Mouse (Mus musculus) embryonic facial prominence, embryonic 11.5 days (tissue): ENCODE measurements at regions not wholly inside any gene's neighbourhood (a gene's known extent, or its start where the extent isn't known, plus 50 kb on each side); places are given as distances from the start of the nearest gene placed in this dataset.

Experiments used
- ATAC-seq: fragments of 200-750 bp; cut with Nextera tagmentation; replicated peaks from 2 replicates; pipeline ENCODE4 v1.8.0; 2017; ENCODE audit warnings: low read depth; ENCODE audit not compliant: insufficient number of reproducible peaks, low FRiP score, low TSS enrichment
- DNase-seq: peaks from one replicate; pipeline ENCODE4 v3.0.0-alpha.2; 2015; ENCODE audit warnings: low spot score
- H3K27ac ChIP-seq: fragments of 300-500 bp; sonication (generic); replicated peaks from 2 replicates; pipeline ENCODE4 v1.5.1; 2014; ENCODE audit warnings: mild to moderate bottlenecking, low read depth, low read length, control low read depth
- H3K27me3 ChIP-seq: fragments of 300-500 bp; sonication (generic); 2 replicates; pipeline ENCODE4 v1.6.1; 2014; ENCODE audit warnings: mild to moderate bottlenecking, low read length, moderate library complexity, mixed read lengths; ENCODE audit not compliant: control insufficient read depth, insufficient read depth
- H3K36me3 ChIP-seq: fragments of 300-500 bp; sonication (generic); replicated peaks from 2 replicates; pipeline ENCODE4 v1.6.1; 2014; ENCODE audit warnings: low read depth, mild to moderate bottlenecking, low read length, moderate library complexity, mixed read lengths; ENCODE audit not compliant: control insufficient read depth, insufficient read depth
- H3K4me1 ChIP-seq: fragments of 300-500 bp; sonication (generic); 2 replicates; pipeline ENCODE4 v1.6.1; 2014; ENCODE audit warnings: low read length, mixed read lengths; ENCODE audit not compliant: control insufficient read depth, insufficient read depth
- H3K4me2 ChIP-seq: fragments of 300-500 bp; sonication (generic); 2 replicates; pipeline ENCODE4 v1.6.1; 2014; ENCODE audit warnings: low read depth, mild to moderate bottlenecking, control low read depth, low read length, moderate library complexity
- H3K4me3 ChIP-seq: fragments of 300-500 bp; sonication (generic); 2 replicates; pipeline ENCODE4 v1.5.1; 2014; ENCODE audit warnings: low read depth, low read length, control low read depth
- H3K9ac ChIP-seq: fragments of 300-500 bp; sonication (generic); replicated peaks from 2 replicates; pipeline ENCODE4 v1.6.1; 2014; ENCODE audit warnings: mild to moderate bottlenecking, control low read depth, low read length
- H3K9me3 ChIP-seq: fragments of 300-500 bp; sonication (generic); replicated peaks from 2 replicates; pipeline ENCODE4 v1.6.1; 2016; ENCODE audit warnings: mild to moderate bottlenecking, low read length, inconsistent platforms, mixed read lengths; ENCODE audit not compliant: control insufficient read depth
- WGBS: fragments of 180-500 bp; shearing (Covaris S2); extraction: QIAGEN DNeasy Blood & Tissue Kit; methylation state at CpG from one replicate; pipeline ENCODE4 v1.1.7; 2014; 5-methylcytosine and 5-hydroxymethylcytosine counted together

DNA sequence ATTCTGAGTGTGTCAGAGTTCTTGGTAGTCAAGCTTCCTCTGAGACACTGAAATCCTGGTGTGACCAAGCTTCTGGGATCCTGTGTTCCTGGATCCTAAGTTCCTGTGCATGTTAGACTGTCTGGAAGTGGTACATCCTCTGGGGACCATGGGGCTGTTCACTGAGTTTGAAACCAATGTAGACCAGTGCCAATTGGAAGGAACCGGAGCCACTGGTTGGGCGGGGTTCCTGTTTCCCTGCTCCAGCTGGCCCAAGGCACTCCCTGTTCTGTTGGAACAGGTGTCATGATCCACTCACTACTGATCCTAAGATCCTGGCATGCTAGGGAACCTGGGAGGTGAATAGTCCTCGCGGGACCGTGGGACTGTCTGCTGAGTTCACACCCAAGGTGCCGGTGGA is 124.3 kb upstream of the Ccdc85a start:
- Histone ChIP-seq H3K36me3 (no peaks in the 10 kb centered on the region), H3K9me3 (no peaks in the 10 kb centered on the region), H3K4me3 (no peak overlapping the region), H3K4me1 (no peaks in the 10 kb centered on the region), H3K27me3 (no peaks in the 10 kb centered on the region), H3K9ac (no peak overlapping the region), H3K27ac (no peak overlapping the region), H3K4me2 (no peak overlapping the region)
- 93% methylated on average over 6 of the region's 6 CpGs for WGBS
- no peak for ATAC-seq
- DNase-seq, result no peak

- Histone ChIP-seq H3K4me1 (no peaks in the 10 kb centered on the region), H3K9ac (no peak overlapping the region), H3K36me3 (no peaks in the 10 kb centered on the region), H3K4me3 (no peak overlapping the region), H3K27ac (no peak overlapping the region), H3K27me3 (no peaks in the 10 kb centered on the region), H3K9me3 (no peaks in the 10 kb centered on the region), H3K4me2 (no peak overlapping the region)
- ATAC-seq, result no peak
- 86% methylated on average over 1 of the region's 1 CpGs for whole genome bisulfite sequencing
- no peak for DNase-seq
Measured at GRCm38 (mm10) chr11:28702384-28702783, 118.3 kb upstream of the Ccdc85a start.

DNA sequence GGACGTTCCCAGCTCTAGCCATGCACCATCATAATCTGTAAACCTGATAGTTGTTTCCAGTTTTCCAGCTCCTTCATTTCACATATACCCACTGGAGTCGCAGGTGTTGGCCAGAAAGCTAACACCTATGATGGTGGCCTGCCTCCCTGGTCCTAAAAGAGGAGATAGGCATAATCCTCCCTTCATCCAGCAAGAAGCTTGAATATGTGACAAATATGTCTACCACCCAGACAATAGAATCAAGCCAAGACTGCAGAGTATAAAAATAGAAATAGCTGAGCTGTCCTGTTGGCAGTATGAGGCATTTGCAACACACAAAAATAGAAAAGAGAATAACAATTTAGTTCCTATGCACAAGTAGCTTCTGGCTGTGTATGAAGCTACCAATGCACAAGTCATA is 117.3 kb upstream of the Ccdc85a start:
- no peak overlapping the region for H3K4me3 ChIP-seq
- H3K27me3 ChIP-seq, result no peaks in the 10 kb centered on the region
- no peak overlapping the region for H3K27ac ChIP-seq
- WGBS, result 86% methylated on average over 2 of the region's 2 CpGs
- DNase-seq (no peak), ATAC-seq (no peak)
- H3K9ac ChIP-seq, result no peak overlapping the region
- H3K4me1 ChIP-seq, result no peaks in the 10 kb centered on the region
- no peaks in the 10 kb centered on the region for H3K9me3 ChIP-seq
- H3K36me3 ChIP-seq, result no peaks in the 10 kb centered on the region
- H3K4me2 ChIP-seq, result no peak overlapping the region

GRCm38 (mm10) chr11:28699766-28700165 is 115.6 kb upstream of the Ccdc85a start:
- Histone ChIP-seq H3K9ac (no peak overlapping the region), H3K4me3 (no peak overlapping the region), H3K27me3 (no peaks in the 10 kb centered on the region), H3K9me3 (no peaks in the 10 kb centered on the region), H3K36me3 (no peaks in the 10 kb centered on the region), H3K4me1 (no peaks in the 10 kb centered on the region), H3K27ac (no peak overlapping the region), H3K4me2 (no peak overlapping the region)
- DNase-seq (no peak), ATAC-seq (no peak; the same call in 1 of the 2 replicates)

- no peaks in the 10 kb centered on the region for H3K9me3 ChIP-seq
- no peak for DNase-seq
- no peaks in the 10 kb centered on the region for H3K4me1 ChIP-seq
- ATAC-seq, result no peak
- no peaks in the 10 kb centered on the region for H3K36me3 ChIP-seq
- H3K4me3 ChIP-seq, result no peak overlapping the region
- no peaks in the 10 kb centered on the region for H3K27me3 ChIP-seq
- no peak overlapping the region for H3K27ac ChIP-seq
- 39% methylated on average over 8 of the region's 8 CpGs for WGBS
- no peak overlapping the region for H3K9ac ChIP-seq
- H3K4me2 ChIP-seq, result no peak overlapping the region
Measured at GRCm38 (mm10) chr11:28697644-28698480, 113.7 kb upstream of the Ccdc85a start.

- no peaks in the 10 kb centered on the region for H3K27me3 ChIP-seq
- no peak for ATAC-seq
- H3K4me2 ChIP-seq, result no peak overlapping the region
- H3K36me3 ChIP-seq, result no peaks in the 10 kb centered on the region
- WGBS, result 87% methylated on average over 3 of the region's 3 CpGs
- no peak overlapping the region for H3K9ac ChIP-seq
- no peak overlapping the region for H3K27ac ChIP-seq
- no peaks in the 10 kb centered on the region for H3K9me3 ChIP-seq
- no peak overlapping the region for H3K4me3 ChIP-seq
- no peaks in the 10 kb centered on the region for H3K4me1 ChIP-seq
- no peak for DNase-seq
Measured at GRCm38 (mm10) chr11:28695031-28695430, 110.9 kb upstream of the Ccdc85a start.

DNA sequence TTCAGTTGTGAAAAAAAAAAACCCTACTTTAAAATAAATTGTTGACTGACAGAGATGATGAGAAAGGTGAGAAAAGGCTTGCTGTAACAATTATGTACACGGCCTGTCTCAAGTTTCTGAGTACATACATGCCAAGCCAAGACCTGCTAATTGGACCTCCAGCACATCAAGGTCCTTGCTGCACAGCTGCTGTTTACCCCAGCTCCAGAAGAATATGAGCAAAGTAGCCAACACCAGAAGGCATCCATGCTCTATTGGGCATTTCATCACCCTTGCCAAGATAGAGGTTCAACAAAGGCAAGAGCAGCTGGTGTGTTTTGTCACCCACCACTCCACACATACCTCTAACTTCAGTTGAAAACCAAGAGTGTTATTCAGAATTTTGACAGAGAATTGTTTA is 109.2 kb upstream of the Ccdc85a start:
- ATAC-seq, result no peak
- H3K27me3 ChIP-seq, result no peaks in the 10 kb centered on the region
- H3K4me1 ChIP-seq, result no peaks in the 10 kb centered on the region
- H3K4me2 ChIP-seq, result no peak overlapping the region
- H3K9me3 ChIP-seq, result no peaks in the 10 kb centered on the region
- peak; percentile 20 for DNase-seq
- 13% methylated on average over 1 of the region's 1 CpGs for WGBS
- peak overlapping the region; percentile 56; the same call in 1 of the 2 replicates for H3K27ac ChIP-seq
- no peaks in the 10 kb centered on the region for H3K36me3 ChIP-seq
- no peak overlapping the region for H3K9ac ChIP-seq
- no peak overlapping the region for H3K4me3 ChIP-seq

- H3K36me3 ChIP-seq, result no peaks in the 10 kb centered on the region
- no peak overlapping the region for H3K27ac ChIP-seq
- no peaks in the 10 kb centered on the region for H3K9me3 ChIP-seq
- DNase-seq (peak; percentile 76), ATAC-seq (peak; percentile 92)
- no peaks in the 10 kb centered on the region for H3K4me1 ChIP-seq
- no peak overlapping the region for H3K9ac ChIP-seq
- H3K4me3 ChIP-seq, result no peak overlapping the region
- no peak overlapping the region for H3K4me2 ChIP-seq
- no peaks in the 10 kb centered on the region for H3K27me3 ChIP-seq
- WGBS, result 17% methylated on average over 3 of the region's 3 CpGs
Measured at GRCm38 (mm10) chr11:28692263-28693194, 108.4 kb upstream of the Ccdc85a start.
